Mouse (Mus musculus) monocyte, adult 5-6 weeks (primary cell): ENCODE data around the gene Olfr1301. TPM values are rescaled to one million over a fixed set of nuclear protein-coding genes. Genes with fewer than 3 reads are reported as not detected.

Source experiments
- ATAC-seq: fragments of 153-309, 156-312 bp; replicated peaks from 2 replicates; pipeline ENCODE4 v1.8.0; 2017; ENCODE audit warnings: mild to moderate bottlenecking; ENCODE audit not compliant: low TSS enrichment, insufficient number of reproducible peaks, severe bottlenecking, poor library complexity, low FRiP score
- total RNA-seq: library from RNA; stranded (forward); fragments of 200-1000, 200-491, 200-594 nt; gene quantifications from 3 replicates; pipeline ENCODE4 v1.2.3, GENCODE M21; 2017

Olfr1301 gene
- total RNA-seq = 0.29 TPM in 1 of 3 replicates, not detected in the others

- ATAC-seq = no peak
These were observed at the start of gene Olfr1301 for GRCm38 (mm10) chr2:111750706-111751105. Gene Olfr1301 (plus strand): TSS chr2:111751006.

- no peak for ATAC-seq
These were observed 24.1 kb upstream of the Olfr1301 start for GRCm38 (mm10) chr2:111726739-111727138.

GRCm38 (mm10) chr2:111777129-111777528 lies 26.3 kb downstream of the Olfr1301 start, which contains the start of gene Olfr1302:
Gene Olfr1302 (plus strand): TSS chr2:111777429.
- no peak for ATAC-seq

Other genes with a start within 250 kb of the Olfr1301 start
- gene Olfr1293-ps, start 225.8 kb upstream of the Olfr1301 start, total RNA-seq = not detected in 3 replicates
- gene Olfr1294, start 210.7 kb upstream of the Olfr1301 start, total RNA-seq = not detected in 3 replicates
- not detected in 3 replicates for gene Olfr1295, start 181.3 kb upstream of the Olfr1301 start, total RNA-seq
- 0.10 TPM in 1 of 3 replicates, not detected in the others for gene Olfr1297, start 124.5 kb upstream of the Olfr1301 start, total RNA-seq
- gene Olfr1298, start 101.8 kb upstream of the Olfr1301 start, total RNA-seq = not detected in 3 replicates
- gene Olfr1299, start 89.6 kb upstream of the Olfr1301 start, total RNA-seq = not detected in 3 replicates
- not detected in 3 replicates for gene Olfr1302, start 26.4 kb downstream of the Olfr1301 start, total RNA-seq
- gene Olfr1303, start 69.3 kb downstream of the Olfr1301 start, total RNA-seq = not detected in 3 replicates
- not detected in 3 replicates for gene Olfr1305, start 126.1 kb downstream of the Olfr1301 start, total RNA-seq
- not detected in 3 replicates for gene Olfr1306, start 165.3 kb downstream of the Olfr1301 start, total RNA-seq
- under 0.01 to 0.10 TPM in 2 of 3 replicates, not detected in the other for gene Olfr1307, start 198.4 kb downstream of the Olfr1301 start, total RNA-seq
- not detected in 3 replicates for gene Olfr1308, start 213.9 kb downstream of the Olfr1301 start, total RNA-seq
- gene Olfr1309, start 239.3 kb downstream of the Olfr1301 start, total RNA-seq = not detected in 3 replicates